Mouse (Mus musculus) erythroblast, embryonic 14.5 days (primary cell): ENCODE measurements around the gene Bach2.

Source experiments
- GATA1 ChIP-seq: IDR thresholded peaks from 2 replicates; pipeline ENCODE4 v1.6.1; 2012; ENCODE audit warnings: low read length, inconsistent platforms, mixed read lengths
- TAL1 ChIP-seq: IDR thresholded peaks from 3 replicates; pipeline ENCODE4 v1.6.1; 2012; ENCODE audit warnings: low read length, inconsistent platforms, mixed read lengths

- no peak for TF ChIP-seq GATA1
- no peak for TF ChIP-seq TAL1
Measured at GRCm38 (mm10) chr4:32401459-32401858, 162.9 kb downstream of the Bach2 start.
